Mouse (Mus musculus): Measurements from ENCODE around the gene Gm37240.

DNA sequence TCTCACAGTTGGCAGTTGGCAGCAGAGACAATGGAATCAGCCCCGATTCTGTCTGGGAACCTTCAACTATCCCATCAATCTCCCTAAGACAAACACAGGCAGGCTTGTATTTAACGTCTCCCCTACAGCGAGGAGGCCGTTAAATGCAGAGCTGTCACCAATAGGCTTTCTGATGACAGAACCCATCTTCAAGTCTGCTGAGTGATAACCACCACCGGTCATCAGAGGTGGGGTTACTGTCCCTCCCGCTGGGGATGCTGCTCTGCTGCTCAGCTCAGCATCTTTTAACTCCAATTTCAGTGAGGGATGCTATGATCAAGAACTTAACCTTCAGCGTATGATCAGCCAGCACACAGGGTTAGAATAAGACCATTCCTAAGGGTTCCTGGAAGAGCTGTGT, 1409.1 kb downstream of the Gm37240 start:
- TF ChIP-seq CTCF (IDR thresholded peaks at IDR 0.05; ENCODE audit: borderline replicate concordance, extremely low read depth, insufficient read depth, insufficient read length), result no peak
- no peak for TF ChIP-seq POLR2A (IDR thresholded peaks at IDR 0.05; ENCODE audit: borderline replicate concordance, extremely low read depth, insufficient read depth, insufficient read length, poor library complexity, severe bottlenecking)
